Mouse (Mus musculus) limb, embryonic 14.5 days (tissue): ENCODE results near the gene Map2k6. TPM values are rescaled to one million over a fixed set of nuclear protein-coding genes. Genes with fewer than 3 reads are reported as not detected.

Experiments
- ATAC-seq: fragments of 200-750 bp; cut with Nextera tagmentation; 2 replicates; pipeline ENCODE4 v1.8.0; 2017; ENCODE audit warnings: low read depth, moderate number of reproducible peaks, moderate TSS enrichment; ENCODE audit not compliant: low FRiP score
- DNase-seq: peaks from one replicate; pipeline ENCODE4 v3.0.0-alpha.2; 2015; ENCODE audit warnings: low spot score
- H3K27ac ChIP-seq: fragments of 300-500 bp; sonication (generic); replicated peaks from 2 replicates; pipeline ENCODE4 v1.5.1; 2014; ENCODE audit warnings: low read depth, mild to moderate bottlenecking, low read length, moderate library complexity, mixed read lengths
- H3K27me3 ChIP-seq: fragments of 300-500 bp; sonication (generic); 2 replicates; pipeline ENCODE4 v1.6.1; 2014; ENCODE audit warnings: low read length, mixed read lengths; ENCODE audit not compliant: control insufficient read depth, insufficient read depth
- H3K36me3 ChIP-seq: fragments of 300-500 bp; sonication (generic); 2 replicates; pipeline ENCODE4 v1.6.1; 2014; ENCODE audit warnings: mild to moderate bottlenecking, low read length, moderate library complexity, mixed read lengths; ENCODE audit not compliant: control insufficient read depth, insufficient read depth
- H3K4me1 ChIP-seq: fragments of 300-500 bp; sonication (generic); 2 replicates; pipeline ENCODE4 v1.6.1; 2014; ENCODE audit warnings: antibody characterized with exemption, low read length, mixed read lengths; ENCODE audit not compliant: control insufficient read depth, insufficient read depth
- H3K4me2 ChIP-seq: fragments of 300-500 bp; sonication (generic); replicated peaks from 2 replicates; pipeline ENCODE4 v1.6.1; 2014; ENCODE audit warnings: low read depth, mild to moderate bottlenecking, low read length, moderate library complexity; ENCODE audit not compliant: severe bottlenecking
- H3K4me3 ChIP-seq: fragments of 300-500 bp; sonication (generic); replicated peaks from 2 replicates; pipeline ENCODE4 v1.5.1; 2014; ENCODE audit warnings: low read length
- H3K9ac ChIP-seq: fragments of 300-500 bp; sonication (generic); 2 replicates; pipeline ENCODE4 v1.6.1; 2014; ENCODE audit warnings: mild to moderate bottlenecking, low read depth, low read length, moderate library complexity; ENCODE audit not compliant: severe bottlenecking
- H3K9me3 ChIP-seq: fragments of 300-500 bp; sonication (generic); 2 replicates; pipeline ENCODE4 v1.6.1; 2016; ENCODE audit warnings: low read length; ENCODE audit not compliant: control insufficient read depth
- POLR2A ChIP-seq: fragments of 200-500 bp; IDR thresholded peaks from 2 replicates; pipeline ENCODE4 v1.8.0; 2012; ENCODE audit warnings: inconsistent platforms, mild to moderate bottlenecking, moderate library complexity, borderline replicate concordance; ENCODE audit not compliant: insufficient read depth, insufficient read length; ENCODE audit errors: extremely low read depth
- WGBS: fragments of 180-500 bp; shearing (Covaris S2); extraction: QIAGEN DNeasy Blood & Tissue Kit; methylation state at CpG from one replicate; pipeline ENCODE4 v1.1.7; 2014; 5-methylcytosine and 5-hydroxymethylcytosine counted together
- polyA plus RNA-seq, 2 experiments: library from polyadenylated mRNA; depleted of rRNA in 1 of 2; stranded (reverse) in 1 of 2; unstranded in 1 of 2; fragments of >200 nt; fragmentation: Nextera tagmentation in 1 of 2; extraction: Ambion mirVana in 1 of 2; gene quantifications; 2 replicates each; pipeline versions ENCODE4 v1.2.1 to v1.2.3; 2012 to 2014

Gene Map2k6
- polyA plus RNA-seq, 2 experiments: 17.4 to 23.7 TPM

DNA sequence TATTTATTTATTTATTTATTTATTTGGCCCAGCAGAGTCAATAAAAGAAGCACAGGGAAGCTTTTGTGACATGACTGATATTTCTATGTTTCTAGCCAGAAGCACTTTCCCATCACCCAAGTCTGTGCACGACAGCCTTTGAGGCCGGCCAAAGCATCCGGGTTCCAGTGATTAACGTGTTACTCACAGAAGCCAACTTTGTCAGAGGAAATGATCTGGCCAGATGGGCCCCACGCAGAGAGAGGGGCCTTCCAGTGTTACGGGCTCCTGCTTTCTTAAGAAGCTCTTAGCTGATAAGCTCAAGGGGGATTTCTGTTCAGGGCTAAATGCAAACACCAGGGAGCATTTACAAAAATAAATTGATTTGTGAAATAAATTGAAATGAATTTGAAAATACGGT, 40.4 kb downstream of the Map2k6 start:
- Histone ChIP-seq H3K4me3 (no peak overlapping the region), H3K27me3 (no peaks in the 10 kb centered on the region), H3K27ac (no peak overlapping the region), H3K9ac (no peak overlapping the region), H3K9me3 (peaks cover 5% of the 10 kb centered on the region; the same call in 1 of the 2 replicates), H3K4me2 (no peak overlapping the region), H3K36me3 (no peaks in the 10 kb centered on the region; the same call in none of the 2 replicates), H3K4me1 (peaks cover 10% of the 10 kb centered on the region; the same call in 1 of the 2 replicates)
- DNase-seq (peak; percentile 40), ATAC-seq (no peak)
- WGBS: 30% methylated on average over 7 of the region's 7 CpGs
- no peak for TF ChIP-seq POLR2A

DNA sequence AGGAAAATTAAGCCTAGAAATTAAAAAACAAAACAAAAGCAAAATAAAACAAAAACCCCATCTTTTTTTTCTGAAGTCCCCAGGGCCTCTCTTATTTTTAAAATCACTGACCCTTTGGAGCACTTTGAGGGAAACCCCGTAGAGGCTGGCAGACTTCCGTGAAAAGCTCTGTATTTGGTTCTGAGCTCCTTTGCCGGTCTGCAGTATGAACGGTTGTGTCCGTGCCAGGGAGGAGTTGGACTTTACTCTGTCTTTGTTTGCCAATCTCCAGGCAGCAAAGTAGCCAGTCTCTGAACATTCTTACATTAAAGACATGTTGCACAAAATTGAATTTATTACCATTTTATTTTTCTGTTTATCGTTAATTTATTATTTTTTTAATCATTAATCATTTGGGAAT, 45.7 kb downstream of the Map2k6 start:
- no peak for ATAC-seq
- no peak for TF ChIP-seq POLR2A
- WGBS: 82% methylated on average over 6 of the region's 6 CpGs

DNA sequence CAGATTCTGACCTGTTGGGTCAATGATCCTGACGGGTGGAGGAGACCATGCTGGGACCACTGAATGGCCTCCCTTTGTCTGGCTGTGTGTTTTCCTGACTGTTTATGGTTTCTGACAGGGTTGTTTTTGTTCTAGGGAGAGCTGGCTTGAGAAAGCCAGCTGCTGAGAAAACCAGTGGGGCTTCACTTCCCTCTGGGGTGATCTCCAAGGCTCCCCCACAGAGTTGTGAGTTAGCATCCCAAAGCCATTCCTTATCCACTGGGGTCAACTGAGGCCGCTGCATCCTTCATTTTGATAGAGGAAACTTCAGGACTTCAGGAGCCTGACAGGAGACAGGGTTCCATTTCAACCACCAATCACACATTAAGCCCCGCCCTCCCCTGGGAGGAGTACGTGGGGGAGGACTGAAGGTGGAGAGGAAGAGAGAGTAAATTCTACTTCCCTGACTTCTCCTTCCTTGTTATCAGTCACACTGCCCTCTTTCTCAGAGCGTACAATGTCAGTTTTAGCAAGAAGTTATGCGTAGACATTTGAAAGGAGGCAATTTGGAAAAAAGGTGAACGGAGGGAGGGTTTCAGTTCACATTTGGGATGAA, 49.3 kb downstream of the Map2k6 start:
- Histone ChIP-seq H3K36me3 (no peaks in the 10 kb centered on the region), H3K4me3 (peak overlapping the region; percentile 16), H3K9ac (peak overlapping the region; percentile 21; the same call in 1 of the 2 replicates), H3K9me3 (no peaks in the 10 kb centered on the region), H3K27ac (0 out of 2 replicates have a peak overlapping the region, but pooled peaks have one; percentile 7), H3K4me1 (peaks cover 30% of the 10 kb centered on the region), H3K4me2 (peak overlapping the region; percentile 40), H3K27me3 (no peaks in the 10 kb centered on the region)
- TF ChIP-seq POLR2A: no peak
- DNase-seq (no peak), ATAC-seq (no peak)
- WGBS: 16% methylated on average over 7 of the region's 7 CpGs

More for the DNA sequence above, 45.7 kb downstream of the Map2k6 start:
- Histone ChIP-seq H3K4me3 (no peak overlapping the region), H3K27ac (no peak overlapping the region), H3K9ac (no peak overlapping the region), H3K4me1 (peaks cover 17% of the 10 kb centered on the region), H3K4me2 (no peak overlapping the region), H3K9me3 (peaks cover 5% of the 10 kb centered on the region; the same call in 1 of the 2 replicates), H3K27me3 (no peaks in the 10 kb centered on the region), H3K36me3 (no peaks in the 10 kb centered on the region; the same call in 1 of the 2 replicates)
- no peak for DNase-seq

DNA sequence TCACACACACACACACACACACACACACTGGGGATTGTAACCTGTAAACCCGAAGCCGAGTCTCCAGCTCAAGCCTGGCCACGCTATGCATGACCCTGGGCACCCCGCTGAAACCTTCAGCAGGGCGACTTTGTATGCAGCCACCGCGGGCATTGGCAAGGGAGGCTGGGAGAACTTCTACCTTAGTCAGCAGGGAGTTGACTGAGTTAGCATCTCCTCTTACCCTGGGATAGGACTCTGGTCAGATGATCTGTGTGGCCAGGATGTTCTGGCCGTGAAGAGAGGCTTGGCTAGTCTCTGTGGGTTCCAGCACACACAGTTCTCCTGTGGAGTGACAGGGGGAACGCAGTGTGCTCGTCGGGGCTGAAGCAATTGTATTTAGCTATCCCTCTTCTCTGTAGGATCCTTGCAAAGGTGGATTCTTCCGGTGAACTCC, 49.8 kb downstream of the Map2k6 start:
- H3K4me3 ChIP-seq: peak overlapping the region; percentile 16
- ATAC-seq (0 out of 2 replicates have a peak, but pooled peaks have one; percentile 29), DNase-seq (no peak)
- WGBS: 4% methylated on average over 12 of the region's 12 CpGs
- no peaks in the 10 kb centered on the region for H3K9me3 ChIP-seq
- H3K4me2 ChIP-seq: peak overlapping the region; percentile 40
- H3K36me3 ChIP-seq: no peaks in the 10 kb centered on the region
- no peak for TF ChIP-seq POLR2A
- 0 out of 2 replicates have a peak overlapping the region, but pooled peaks have one; percentile 7 for H3K27ac ChIP-seq
- H3K9ac ChIP-seq: peak overlapping the region; percentile 21; the same call in 1 of the 2 replicates
- H3K27me3 ChIP-seq: no peaks in the 10 kb centered on the region
- H3K4me1 ChIP-seq: peaks cover 30% of the 10 kb centered on the region

DNA sequence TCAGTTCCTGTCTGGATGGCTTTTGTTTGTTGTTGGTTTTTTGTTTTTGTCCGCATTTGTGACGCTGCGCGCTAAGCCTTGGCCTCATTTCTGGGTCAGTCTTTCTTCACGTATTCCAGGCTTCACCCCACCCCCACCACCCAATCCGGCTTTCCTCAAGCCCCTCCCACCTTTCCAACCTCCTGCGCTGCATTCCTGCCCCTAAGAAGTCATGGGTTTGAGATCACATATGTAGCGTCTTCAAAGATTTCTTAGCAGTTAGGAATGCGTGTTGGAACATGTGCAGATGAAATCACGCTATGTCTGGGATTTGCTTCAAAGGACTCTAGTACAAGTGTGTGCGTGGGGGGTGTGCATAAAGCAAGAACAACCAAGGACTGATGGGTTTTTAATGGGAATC, 50.3 kb downstream of the Map2k6 start:
- Histone ChIP-seq H3K27ac (no peak overlapping the region), H3K9me3 (no peaks in the 10 kb centered on the region), H3K4me2 (peak overlapping the region; percentile 40), H3K4me1 (peaks cover 30% of the 10 kb centered on the region), H3K27me3 (no peaks in the 10 kb centered on the region), H3K4me3 (peak overlapping the region; percentile 16), H3K9ac (0 out of 2 replicates have a peak overlapping the region, but pooled peaks have one; percentile 7), H3K36me3 (no peaks in the 10 kb centered on the region)
- ATAC-seq (0 out of 2 replicates have a peak, but pooled peaks have one; percentile 18), DNase-seq (peak; percentile 72)
- no peak for TF ChIP-seq POLR2A
- 8% methylated on average over 11 of the region's 11 CpGs for WGBS
